Mouse (Mus musculus) ES-E14 (cell line): ENCODE data around the gene Tmem39b. TPM values are rescaled to one million over a fixed set of nuclear protein-coding genes. Genes with fewer than 3 reads are reported as not detected.
A peak's percentile ranks its signal among the peaks of the same experiment; 100 is the strongest.

Experiments used
- DNase-seq: peaks from one replicate; pipeline ENCODE4 v3.0.0-alpha.2; 2013; ENCODE audit warnings: low read depth, low spot score
- H3K27ac ChIP-seq: 2 replicates; pipeline ENCODE4 v1.5.1; 2012; ENCODE audit warnings: low read depth, mild to moderate bottlenecking, low read length, moderate library complexity, mixed read lengths; ENCODE audit not compliant: poor library complexity, insufficient read depth, severe bottlenecking
- H3K36me3 ChIP-seq: 2 replicates; pipeline ENCODE4 v1.6.1; 2012; ENCODE audit warnings: mild to moderate bottlenecking, low read length, moderate library complexity, mixed read lengths; ENCODE audit not compliant: control insufficient read depth, poor library complexity, insufficient read depth, severe bottlenecking
- H3K4me1 ChIP-seq, 2 experiments: fragments of 150-350 bp in 1 of 2; sonication (generic) in 1 of 2; 2 replicates each; pipeline ENCODE4 v1.6.1; 2012; ENCODE audit warnings: low read length in 2 of 2, mild to moderate bottlenecking in 1 of 2, mixed read lengths in 1 of 2; ENCODE audit not compliant: control insufficient read depth in 2 of 2, insufficient read depth in 2 of 2, poor library complexity in 1 of 2
- H3K4me3 ChIP-seq, 2 experiments: fragments of 150-350 bp in 1 of 2; sonication (generic) in 1 of 2; 2 replicates each; pipeline ENCODE4 v1.5.1; 2012; ENCODE audit warnings: low read length in 2 of 2, low read depth in 1 of 2, mild to moderate bottlenecking in 1 of 2, mixed read lengths in 1 of 2; ENCODE audit not compliant: insufficient read depth in 1 of 2, poor library complexity in 1 of 2, severe bottlenecking in 1 of 2
- H3K9ac ChIP-seq: 2 replicates; pipeline ENCODE4 v1.6.1; 2012; ENCODE audit warnings: low read depth, mild to moderate bottlenecking, low read length, mixed read lengths; ENCODE audit not compliant: poor library complexity, insufficient read depth, severe bottlenecking
- H3K9me3 ChIP-seq: fragments of 150-350 bp; sonication (generic); 2 replicates; pipeline ENCODE4 v1.6.1; 2012; ENCODE audit warnings: low read depth, mild to moderate bottlenecking, low read length; ENCODE audit not compliant: control insufficient read depth, insufficient read depth
- CHD2 ChIP-seq: IDR thresholded peaks from 2 replicates; pipeline ENCODE4 v1.6.1; 2014; ENCODE audit warnings: mild to moderate bottlenecking, low read depth, low read length, inconsistent platforms
- HCFC1 ChIP-seq: IDR thresholded peaks from 2 replicates; pipeline ENCODE4 v1.6.1; 2012; ENCODE audit warnings: low read length, inconsistent platforms, borderline replicate concordance; ENCODE audit not compliant: insufficient read depth
- MAFK ChIP-seq: IDR thresholded peaks from 2 replicates; pipeline ENCODE4 v1.6.1; 2014; ENCODE audit warnings: mild to moderate bottlenecking, low read depth, low read length, inconsistent platforms; ENCODE audit not compliant: insufficient read depth
- ZC3H11A ChIP-seq: IDR thresholded peaks from 2 replicates; pipeline ENCODE4 v1.6.1; 2012; ENCODE audit warnings: low read depth, mild to moderate bottlenecking, inconsistent platforms, low read length, borderline replicate concordance
- ZNF384 ChIP-seq: IDR thresholded peaks from 2 replicates; pipeline ENCODE4 v1.6.1; 2012; ENCODE audit warnings: low read depth, low read length, inconsistent platforms
- in situ Hi-C, 2 experiments: fragments of 600-800 bp; cut with MboI; formaldehyde crosslinking; loops; one replicate each; pipeline ENCODE4 v1.15.1; 2025; ENCODE audit warnings: low sequenced_read_pairs in 2 of 2, inconsistent platforms in 1 of 2; ENCODE audit not compliant: unreplicated experiment in 2 of 2
- total RNA-seq: library from RNA; depleted of rRNA; stranded (reverse); fragments of 300-350 nt; gene quantifications from 2 replicates; pipeline ENCODE4 v1.2.3, GENCODE M21; 2012; rRNA removed

Tmem39b gene
- 15.8 and 16.9 TPM in 2 replicates for total RNA-seq

DNA sequence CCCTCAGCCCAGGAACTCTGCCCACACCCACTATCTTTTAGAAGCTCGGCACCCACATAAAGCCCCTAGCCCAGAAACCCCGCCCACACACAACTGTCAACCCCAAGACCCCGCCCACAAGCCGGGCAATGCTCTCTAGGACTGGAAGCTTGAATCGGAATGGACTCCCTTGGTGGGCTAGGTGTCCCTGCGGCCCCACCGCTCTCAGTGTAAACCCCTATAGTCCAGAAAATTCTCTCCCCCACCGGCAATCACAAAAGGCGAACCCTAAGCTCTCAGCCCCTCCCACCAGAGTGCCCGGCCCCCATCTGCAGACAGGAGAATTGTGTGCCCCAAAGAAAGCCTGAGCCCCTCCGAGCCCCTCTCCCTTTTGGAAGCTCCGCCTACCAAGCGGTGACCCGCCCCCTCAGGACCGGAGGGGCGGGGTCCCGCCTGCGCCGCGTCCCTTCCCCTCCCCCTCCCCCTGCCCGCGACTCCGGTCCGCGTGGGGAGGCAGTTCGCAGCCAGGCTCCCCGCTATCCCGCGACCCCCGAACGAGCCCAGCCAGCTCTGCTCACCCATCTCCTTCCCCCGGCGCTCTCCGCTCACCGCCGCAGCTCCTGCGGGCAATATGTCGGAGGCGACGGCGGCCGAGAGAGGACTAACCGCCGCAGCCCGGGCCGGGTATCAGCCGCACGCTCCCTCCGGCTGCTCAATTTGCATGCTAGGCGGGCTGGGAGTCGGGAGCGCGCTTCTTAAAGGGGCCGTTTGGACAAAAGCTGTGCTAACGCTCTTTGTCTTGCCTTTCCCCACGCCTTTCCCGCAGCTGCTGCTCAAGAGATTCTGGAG, at the start of gene Tmem39b:
Gene Tmem39b, minus strand, starts transcription at position 681 of the 828 bp plus-strand sequence.
- in situ Hi-C loops, result no loop called here
- Histone ChIP-seq H3K9ac (peak within 1 kb of the TSS; percentile 97), H3K27ac (peak within 1 kb of the TSS; percentile 86), H3K9me3 (no peaks in the 10 kb centered on the region), H3K4me3 (peak within 1 kb of the TSS; percentile 73 to 97), H3K4me1 (0 out of 4 replicates have a peak, but pooled peaks cover 0 to 2% of the 10 kb centered on the region in 2 experiments), H3K36me3 (peaks cover 2% of the 10 kb centered on the region; the same call in 1 of the 2 replicates)
- no peak for TF ChIP-seq MAFK
- no peak for TF ChIP-seq ZC3H11A
- TF ChIP-seq CHD2, result no peak
- TF ChIP-seq HCFC1, result 0 out of 2 replicates have a peak, but pooled peaks have one; percentile 52
- TF ChIP-seq ZNF384, result no peak
- DNase-seq, result peak; percentile 83

GRCm38 (mm10) chr4:129746106-129746505, 49.5 kb upstream of the Tmem39b start:
- DNase-seq, result no peak
- TF ChIP-seq HCFC1 (no peak), ZC3H11A (no peak), CHD2 (no peak), MAFK (no peak), ZNF384 (no peak)
- Histone ChIP-seq H3K27ac (no peak overlapping the region; the same call in 1 of the 2 replicates), H3K9me3 (no peaks in the 10 kb centered on the region), H3K36me3 (no peaks in the 10 kb centered on the region), H3K4me3 (no peak overlapping the region), H3K9ac (no peak overlapping the region), H3K4me1 (peaks cover 4 to 14% of the 10 kb centered on the region in 2 experiments; a peak in 3 of 4 replicates)
- in situ Hi-C loops, result no loop called here

- in situ Hi-C loops, result no loop called here
- Histone ChIP-seq H3K4me3 (peak overlapping the region; percentile 81 to 89; a peak in 3 of 4 replicates), H3K4me1 (peaks cover 2 to 8% of the 10 kb centered on the region in 2 experiments; a peak in 2 of 4 replicates), H3K36me3 (no peaks in the 10 kb centered on the region), H3K9ac (peak overlapping the region; percentile 89; the same call in 1 of the 2 replicates), H3K27ac (no peak overlapping the region), H3K9me3 (no peaks in the 10 kb centered on the region)
- no peak for DNase-seq
- no peak for TF ChIP-seq MAFK
- no peak for TF ChIP-seq HCFC1
- no peak for TF ChIP-seq ZNF384
- no peak for TF ChIP-seq ZC3H11A
- no peak for TF ChIP-seq CHD2
Observed at GRCm38 (mm10) chr4:129743494-129743893, 46.9 kb upstream of the Tmem39b start.

GRCm38 (mm10) chr4:129743010-129743390, 46.4 kb upstream of the Tmem39b start:
- Histone ChIP-seq H3K4me3 (peak overlapping the region; percentile 81 to 89), H3K9me3 (no peaks in the 10 kb centered on the region), H3K27ac (peak overlapping the region; percentile 91), H3K4me1 (peaks cover 2 to 8% of the 10 kb centered on the region in 2 experiments; a peak in 2 of 4 replicates), H3K9ac (peak overlapping the region; percentile 89), H3K36me3 (no peaks in the 10 kb centered on the region)
- TF ChIP-seq CHD2, result no peak
- no peak for TF ChIP-seq HCFC1
- no peak for TF ChIP-seq ZC3H11A
- TF ChIP-seq MAFK, result no peak
- TF ChIP-seq ZNF384, result no peak
- no peak for DNase-seq
- in situ Hi-C loops, result no loop called here
